Mouse (Mus musculus) spleen, adult 18-20 months (tissue): ENCODE measurements at regions not wholly inside any gene's neighbourhood (a gene's known extent, or its start where the extent isn't known, plus 50 kb on each side); places are given as distances from the start of the nearest gene placed in this dataset.
A peak's percentile ranks its signal among the peaks of the same experiment; 100 is the strongest.

Experiments used
- DNase-seq, 2 experiments: peaks; one replicate each; pipeline ENCODE4 v3.0.0; 2022; ENCODE audit warnings: mixed read lengths in 2 of 2

DNA sequence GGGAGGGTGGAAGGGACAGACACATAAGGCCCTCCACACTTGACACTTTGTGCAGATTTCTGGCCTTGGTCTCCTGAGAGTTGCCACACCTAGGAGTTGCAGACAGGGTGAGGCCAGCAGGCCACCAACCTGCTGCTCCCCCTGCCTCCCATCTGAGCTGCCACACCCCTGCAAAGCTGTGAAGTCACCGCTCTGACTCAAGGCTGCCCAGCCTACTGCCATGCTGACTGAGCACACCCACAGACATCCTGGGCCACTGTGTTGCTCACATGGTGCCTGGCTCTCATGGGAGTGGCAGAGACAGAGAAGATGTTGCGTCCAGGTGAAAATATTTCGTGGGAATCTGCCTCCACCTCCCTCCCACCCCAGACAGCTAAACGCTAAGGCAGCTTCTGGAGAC lies 150.3 kb downstream of the Tfap2c start:
- no peak for DNase-seq

DNA sequence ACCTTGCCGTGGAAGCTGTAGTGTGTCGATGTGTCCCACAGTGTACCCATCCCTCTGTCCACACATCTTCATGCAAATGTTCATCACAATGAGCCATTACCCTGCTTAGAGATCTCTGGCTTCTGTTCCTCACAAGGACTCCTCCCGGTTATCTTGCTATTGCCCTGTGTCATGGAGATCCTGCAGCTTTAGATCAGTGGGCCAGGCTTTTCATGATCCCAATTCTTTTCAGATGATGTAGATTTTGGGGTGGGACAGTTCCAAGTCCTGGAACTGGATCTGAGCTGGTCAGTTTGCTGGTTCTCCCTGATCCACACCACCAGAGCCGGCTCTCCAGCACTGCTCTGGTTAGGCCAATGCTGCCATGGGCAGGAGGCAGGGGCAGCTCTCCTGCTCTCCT lies 161.2 kb downstream of the Tfap2c start:
- no peak for DNase-seq

DNA sequence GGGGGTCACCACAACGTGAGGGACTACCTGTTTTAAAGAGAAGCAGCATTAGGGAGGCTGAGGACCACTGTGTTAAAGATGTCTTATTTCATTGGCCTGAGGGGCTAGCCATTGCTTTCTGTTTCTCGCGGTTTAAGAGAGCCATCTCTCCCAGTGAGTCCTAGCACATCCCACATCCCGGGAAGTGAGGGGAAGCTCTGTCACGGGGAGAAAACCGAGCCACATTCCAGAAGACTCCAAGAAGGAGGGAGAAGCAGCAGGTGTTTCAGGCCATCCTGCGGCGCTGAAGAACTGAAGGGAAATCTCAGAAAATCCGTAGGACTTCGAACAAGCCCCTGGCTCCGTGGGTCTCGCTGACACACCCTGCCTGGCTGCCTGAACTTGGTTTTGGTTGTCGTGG lies 177.3 kb downstream of the Tfap2c start:
- DNase-seq = no peak

DNA sequence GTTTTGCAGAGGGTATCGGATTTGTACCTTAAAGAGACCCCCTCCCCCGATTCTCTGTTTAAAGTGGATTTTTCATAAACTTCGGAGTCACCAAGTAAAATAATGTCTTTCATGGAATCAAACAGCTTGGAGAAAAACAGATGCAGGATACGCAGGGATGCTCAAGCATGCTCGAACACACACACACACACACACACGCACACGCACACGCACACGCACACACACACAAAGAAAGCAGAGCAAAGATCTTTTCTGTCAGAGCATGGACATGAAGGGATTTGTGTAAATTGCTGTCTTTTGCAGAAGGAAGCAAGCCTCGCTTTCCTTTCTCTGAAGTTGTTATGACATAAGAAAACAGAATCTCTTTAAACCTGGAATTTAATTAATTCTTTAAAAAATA lies 178.2 kb downstream of the Tfap2c start:
- DNase-seq = no peak

DNA sequence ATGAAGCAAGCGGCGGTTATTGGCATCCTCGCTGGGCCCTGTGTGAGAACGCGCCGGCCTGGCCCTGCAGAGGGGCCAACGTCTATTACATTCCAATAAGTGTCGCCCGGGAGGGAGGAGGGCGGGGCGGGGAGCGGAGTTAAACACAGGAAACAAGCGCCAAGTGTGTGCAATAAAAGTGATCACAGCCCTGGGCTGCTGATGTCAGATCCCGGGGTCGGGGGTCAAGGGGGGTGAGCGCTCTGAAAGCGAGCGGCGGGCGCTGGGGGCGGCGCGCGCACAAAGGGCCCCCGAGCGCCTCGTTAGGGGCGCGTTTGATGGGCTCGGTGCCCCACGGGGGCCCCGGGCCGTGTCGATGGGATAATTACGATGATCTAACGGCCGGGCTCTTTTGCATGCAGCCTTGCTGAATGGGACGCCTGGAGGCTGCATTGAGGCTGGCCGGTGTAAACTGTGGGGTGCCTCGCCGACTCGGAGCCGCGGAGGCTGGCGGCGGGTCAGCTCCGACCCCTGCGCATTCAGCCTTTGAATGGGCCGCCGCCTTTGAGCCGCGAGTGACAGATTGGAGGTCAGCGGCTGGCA lies 178.9 kb downstream of the Tfap2c start:
- DNase-seq = no peak

DNA sequence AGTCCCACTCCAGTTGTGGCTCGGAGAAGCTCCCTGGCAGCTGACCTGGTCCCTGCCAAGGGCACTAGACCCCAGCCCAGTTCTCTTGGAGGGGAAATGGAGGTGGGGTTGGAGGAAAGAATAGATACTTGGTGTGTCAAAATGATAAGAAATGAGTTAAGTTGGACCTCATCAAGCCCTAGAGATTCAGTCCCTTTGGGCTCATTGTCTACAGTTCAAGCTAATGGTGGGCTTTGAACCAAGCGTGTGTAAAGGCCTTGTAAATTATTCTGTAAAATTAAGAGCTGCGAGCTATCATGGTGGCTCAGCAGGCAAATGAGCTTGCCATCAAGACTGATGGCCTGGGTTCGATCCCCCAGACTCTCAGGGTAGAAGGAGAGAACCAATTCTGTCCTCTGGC lies 179.8 kb downstream of the Tfap2c start:
- DNase-seq = no peak

DNA sequence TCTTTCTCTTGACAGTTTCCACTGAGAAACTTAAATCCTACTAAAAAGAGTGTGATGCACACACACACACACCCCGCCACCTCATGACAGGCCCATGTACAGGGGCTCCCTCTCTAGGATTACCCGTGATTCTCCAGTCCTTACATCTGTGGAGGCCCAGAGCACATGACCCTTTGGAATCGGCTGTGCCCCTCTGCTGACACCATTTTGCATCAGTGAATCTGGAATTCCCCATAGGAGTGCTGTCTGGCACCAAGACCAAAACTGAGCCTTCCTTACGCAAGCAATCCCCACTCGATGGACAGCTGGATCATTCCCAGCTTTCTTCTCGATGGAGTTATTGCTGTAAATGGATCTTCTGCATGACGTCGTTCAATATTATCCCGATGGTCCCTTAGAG lies 180.3 kb downstream of the Tfap2c start:
- DNase-seq = no peak

DNA sequence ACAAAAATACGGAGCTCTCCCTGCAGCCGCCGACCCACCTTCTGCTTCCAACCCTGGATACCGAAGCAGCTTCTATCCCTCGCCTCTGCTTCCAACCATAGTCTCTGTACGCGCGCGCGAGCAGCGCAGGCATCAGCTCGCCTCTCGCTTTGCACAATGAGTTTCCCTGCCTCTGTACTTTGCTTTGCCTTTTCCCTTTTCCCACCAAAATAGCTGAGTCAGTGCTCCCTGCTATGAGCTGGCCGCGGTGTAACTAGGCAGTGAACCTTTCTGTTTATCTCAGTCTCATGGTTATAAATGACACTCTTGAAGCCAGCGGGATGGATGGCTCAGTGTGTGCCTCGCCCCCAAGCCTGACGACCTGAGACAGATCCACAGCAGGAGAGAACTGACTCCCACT lies 182.0 kb downstream of the Tfap2c start:
- no peak for DNase-seq

DNA sequence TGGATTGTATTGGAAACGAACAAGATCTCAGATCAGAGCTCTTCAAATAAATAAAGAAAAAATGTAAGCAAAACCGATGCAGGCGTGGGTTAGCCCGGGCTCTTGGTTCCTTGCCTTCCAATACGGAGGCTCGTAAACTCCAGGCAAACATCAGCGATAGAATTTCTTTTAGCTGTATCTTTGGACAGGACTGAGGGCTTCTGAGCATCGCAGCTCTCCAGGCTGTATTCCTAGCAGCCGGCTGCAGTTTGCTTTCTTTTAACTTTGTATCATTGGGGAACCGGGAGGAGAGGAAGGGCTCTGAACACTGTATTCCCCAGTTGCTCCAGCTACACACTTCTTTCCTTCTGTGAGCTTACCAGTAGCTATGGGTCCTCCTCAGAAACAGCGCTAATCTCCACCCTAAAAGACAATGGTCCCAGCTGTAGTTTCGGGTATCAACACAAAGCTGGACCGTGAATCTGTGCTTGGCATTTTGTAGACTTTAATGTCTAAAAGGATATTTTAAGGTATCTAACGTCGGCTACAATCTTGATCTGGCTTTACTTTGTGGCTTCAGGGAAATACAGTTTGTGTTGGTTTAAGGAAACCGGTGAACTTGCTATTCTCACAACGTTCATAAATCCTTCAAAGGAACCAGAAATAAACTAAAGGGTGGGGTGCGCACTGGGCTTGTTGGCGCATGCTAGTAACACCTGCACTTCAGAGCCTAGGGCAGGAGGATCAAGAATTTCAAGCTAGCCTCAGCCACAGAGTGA lies 183.2 kb downstream of the Tfap2c start:
- no peak for DNase-seq

DNA sequence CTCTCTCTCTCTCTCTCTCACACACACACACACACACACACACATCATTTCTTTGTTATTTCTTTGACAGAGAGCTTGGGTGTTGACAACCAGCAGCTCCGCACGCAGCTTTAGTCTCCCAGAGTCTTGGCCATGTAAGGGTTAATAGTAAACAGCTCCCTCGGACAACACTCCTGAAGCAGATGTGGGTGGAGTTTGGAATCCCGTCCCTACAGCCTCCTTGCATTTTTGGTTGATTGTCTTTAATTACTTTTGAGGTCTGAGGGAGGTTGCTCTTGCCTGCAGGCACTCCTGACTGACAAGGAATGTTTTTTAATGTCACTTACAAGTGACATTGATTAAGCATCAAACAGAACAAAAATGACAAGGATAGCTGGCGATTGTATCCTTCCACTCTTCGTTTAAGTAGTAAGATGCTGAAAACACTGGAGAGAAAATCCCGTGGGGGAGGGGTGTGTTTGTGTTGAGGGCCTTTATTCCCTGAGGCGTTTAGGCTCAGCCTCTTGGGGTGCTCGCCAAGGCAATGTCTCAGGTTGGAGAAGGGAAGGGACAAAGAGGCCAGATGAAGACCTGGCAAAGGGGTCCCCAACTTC lies 184.1 kb downstream of the Tfap2c start:
- DNase-seq = no peak

DNA sequence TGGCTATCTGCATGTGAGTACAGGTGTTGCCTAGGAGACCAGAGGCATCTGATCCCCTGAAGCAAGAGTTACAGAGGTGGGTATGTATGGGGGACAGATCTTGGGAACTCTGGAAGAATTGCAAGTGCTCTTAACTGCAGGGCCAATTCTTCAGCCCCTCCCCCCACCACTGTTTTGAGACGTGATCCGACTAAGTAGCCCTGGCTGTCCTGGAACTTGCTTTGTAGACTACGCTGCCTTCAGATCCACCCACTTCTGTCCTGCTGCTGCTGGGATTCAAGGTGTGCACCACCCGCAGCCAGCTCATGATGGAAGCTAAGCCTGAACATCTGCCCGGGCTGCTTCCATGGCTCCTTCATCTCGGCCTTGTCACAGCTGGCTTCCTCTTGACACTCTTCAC lies 186.2 kb downstream of the Tfap2c start:
- no peak for DNase-seq

DNA sequence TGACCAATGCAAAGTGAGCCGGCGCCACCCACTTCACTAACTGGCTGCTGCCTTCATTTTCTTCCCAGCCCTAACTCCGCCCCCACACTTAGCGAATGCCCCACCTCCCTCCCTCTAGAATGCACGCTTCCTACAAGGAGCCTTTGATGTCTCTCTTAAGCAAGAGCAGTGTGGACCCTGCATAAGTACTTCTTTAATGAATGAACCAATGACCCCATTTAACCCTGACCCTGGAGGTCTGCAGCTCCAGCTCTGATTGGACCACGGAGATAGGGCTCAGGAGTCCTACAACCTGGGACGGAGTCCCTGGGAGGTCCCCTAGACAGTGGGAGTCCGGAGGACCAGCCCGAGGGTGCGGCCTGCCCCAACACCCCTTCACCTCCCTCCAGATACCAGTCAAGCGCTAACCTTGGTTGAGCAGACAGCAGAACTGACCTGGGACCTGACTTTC lies 189.7 kb downstream of the Tfap2c start:
- no peak for DNase-seq

DNA sequence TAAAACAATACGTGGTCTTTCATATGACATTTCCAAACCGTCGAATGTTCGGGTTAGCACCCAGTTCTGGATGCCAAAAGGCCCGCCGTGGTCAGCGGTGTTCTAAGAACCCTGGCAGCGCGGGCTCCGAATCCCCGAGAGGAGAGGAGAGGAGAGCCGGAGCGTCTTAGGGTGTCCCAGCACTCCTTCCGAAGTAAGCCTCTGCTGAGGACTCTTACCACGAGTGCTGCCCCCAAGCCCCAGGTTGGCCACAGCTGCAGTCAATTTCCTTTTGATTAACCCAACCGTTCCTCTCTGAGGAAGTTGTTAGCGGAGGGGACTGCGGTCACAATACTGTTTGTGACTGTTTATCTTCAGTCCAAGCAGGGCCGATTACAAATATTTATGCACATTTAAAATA lies 190.1 kb downstream of the Tfap2c start:
- DNase-seq = no peak

DNA sequence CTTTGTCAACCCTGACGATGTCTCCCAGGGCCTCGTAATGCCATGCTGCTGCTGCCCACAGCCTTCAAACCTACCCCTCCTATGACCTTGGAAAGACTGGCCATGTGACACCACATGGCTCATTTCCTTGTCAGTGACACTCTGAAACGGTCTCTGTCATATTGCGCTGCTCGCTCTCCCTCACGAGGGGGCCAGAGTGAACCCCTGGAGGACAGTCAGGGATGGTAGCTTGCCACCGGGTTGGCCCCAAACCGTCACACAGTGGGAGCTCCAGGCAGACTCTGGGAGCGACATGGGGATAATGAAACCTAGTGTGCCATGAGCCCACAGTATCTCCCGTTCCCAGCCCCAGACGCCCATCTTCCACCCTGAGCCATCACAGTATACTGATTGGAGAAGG lies 188.8 kb downstream of the Bmp7 start:
- DNase-seq = no peak

DNA sequence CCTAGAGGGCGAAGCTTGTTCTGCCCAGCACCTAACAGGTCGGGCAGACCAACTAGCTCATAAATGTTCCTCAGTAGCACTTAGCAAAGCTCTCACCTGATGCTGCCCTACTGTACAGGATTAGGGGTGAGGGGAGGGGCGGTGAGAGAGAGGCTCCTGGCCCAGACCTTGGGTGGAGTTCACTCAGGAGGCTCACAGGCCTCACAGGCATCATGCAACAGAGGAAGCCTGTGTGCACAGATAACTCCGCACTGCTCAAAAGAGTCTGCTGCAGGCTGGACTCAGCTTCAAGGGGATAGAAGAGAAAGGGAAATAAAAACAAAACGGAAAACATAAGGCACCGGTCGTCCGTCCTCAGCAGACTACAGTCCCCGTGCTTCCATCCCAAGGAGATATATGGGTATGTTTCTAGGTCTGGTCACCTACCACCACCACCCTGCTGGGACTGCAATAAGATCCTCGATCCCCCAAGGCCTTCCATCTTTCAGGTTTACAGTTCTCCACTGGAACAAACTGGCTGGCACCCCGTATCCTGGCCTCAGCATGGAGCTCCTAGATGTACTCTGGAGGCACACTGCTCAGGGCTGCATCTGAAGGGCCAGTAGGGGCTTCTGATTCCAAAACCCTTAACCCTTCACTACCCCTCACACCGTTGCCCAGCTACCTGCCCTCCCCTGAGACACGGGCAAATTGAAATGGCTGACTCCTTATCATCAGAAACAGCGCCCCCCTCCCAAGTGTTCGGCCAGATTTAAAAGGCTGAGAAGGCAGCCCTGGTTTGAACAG lies 184.2 kb downstream of the Bmp7 start:
- DNase-seq = no peak

DNA sequence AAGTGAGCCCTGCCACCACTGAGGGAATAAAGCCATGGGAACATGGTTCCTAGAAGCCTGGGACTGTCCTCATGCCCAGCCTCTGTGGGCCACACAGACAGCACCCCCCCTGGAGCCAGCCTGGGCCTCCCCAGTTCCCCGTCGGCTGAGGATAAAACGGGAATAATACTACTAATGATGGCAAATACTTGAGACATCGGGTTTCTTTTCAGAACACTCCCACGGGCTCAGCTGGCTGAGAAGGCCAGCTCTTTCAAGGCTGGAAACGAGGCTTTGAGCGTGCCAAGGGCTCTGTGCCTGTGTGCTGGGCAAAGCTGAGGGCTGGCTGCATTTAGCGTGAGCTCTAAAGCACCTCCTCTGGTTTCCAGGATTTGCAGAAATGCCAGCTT lies 183.7 kb downstream of the Bmp7 start:
- no peak for DNase-seq

DNA sequence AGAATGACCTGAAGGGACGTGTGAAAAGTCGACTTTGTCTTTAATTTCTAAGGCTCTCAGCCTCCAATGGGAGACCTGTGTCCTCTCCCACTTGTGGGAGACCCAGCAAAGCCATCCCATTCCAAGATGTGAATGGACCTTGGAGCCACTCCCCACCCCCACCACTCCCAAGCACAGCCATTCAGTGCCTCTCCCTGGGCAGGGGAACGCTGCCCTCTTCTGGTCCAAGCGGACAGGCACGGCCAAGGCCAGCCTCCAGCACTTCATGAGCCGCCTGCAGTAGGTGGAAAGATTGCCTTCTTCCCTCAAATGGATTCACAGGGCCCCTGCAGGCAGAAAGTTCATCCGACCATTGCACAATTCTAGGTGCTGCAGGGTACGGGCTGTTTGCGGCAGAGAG lies 181.6 kb downstream of the Bmp7 start:
- DNase-seq = no peak

DNA sequence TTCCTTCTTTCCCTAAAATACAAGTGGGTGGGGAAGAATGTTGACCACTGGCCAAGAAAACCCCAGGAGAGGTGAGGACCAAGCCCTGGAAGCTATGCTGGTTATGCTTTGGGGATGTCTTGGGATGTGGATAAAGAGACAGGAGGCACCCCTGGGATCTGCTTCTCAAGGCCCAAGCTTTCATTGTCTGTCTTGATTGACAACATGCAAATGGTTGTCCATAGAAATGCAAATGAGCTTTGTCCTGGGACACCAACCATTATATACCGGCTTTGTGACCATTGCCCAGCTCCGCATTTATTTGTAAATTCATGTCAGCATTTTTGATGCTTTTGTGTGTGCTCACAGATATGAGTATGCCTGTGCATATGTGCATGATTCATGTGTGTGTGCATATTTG lies 174.9 kb downstream of the Bmp7 start:
- DNase-seq = no peak

DNA sequence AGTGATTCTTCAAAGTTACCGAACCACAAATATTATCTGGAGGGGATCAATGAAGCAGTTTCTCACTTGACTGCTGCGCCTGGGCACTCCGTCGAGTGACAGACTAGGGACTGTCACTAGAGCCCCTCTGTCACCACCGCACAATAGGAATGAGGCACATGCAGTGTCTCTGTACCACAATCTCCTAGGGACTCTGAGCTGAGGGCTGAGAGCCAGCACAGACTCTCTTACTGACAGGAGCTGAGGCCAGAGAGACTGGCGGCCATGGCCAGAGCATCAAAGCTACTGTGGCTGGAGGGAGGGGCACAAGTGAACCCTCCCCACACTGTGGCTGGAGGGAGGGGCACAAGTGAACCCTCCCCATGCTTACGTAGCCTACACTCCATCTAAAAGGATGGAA lies 173.7 kb downstream of the Bmp7 start:
- no peak for DNase-seq

DNA sequence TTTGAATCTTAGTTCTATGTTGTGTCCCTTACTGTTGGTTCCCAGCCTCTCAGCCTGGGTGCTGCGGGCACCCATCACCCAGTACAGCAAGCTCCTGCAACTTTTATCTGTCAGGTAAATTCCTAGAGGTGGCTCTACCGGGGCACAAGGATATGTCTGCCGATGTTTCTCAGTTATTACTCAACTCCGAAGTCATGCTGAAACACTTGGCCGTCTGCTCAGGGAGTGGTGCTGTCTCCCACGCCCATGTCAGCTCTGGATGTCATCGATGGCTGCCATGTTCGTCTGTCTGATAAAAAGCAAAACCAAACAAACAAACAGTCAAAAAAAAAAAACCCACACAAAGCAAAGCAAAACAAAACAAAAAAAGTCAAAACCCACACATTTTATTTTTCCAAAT lies 171.4 kb downstream of the Bmp7 start:
- no peak for DNase-seq

DNA sequence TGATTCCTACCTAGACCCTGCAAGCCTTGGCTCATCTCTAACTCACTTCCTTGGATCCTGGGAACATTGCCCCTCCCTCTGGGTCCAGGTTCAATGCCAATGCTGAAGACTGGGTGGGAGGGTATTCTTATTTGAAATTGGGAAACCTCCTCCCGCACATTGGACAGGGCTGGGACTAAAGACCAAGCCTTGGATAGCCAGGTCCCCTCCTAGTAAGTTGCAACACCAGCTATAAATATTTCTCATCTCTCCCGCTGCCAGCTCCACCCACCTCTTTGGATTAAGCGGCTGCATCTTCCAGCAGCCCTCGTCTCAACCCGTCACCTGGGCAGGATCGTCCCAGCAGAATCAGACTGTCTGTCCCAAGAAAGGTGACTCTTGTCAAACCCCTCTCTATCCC lies 170.1 kb downstream of the Bmp7 start:
- DNase-seq = no peak

DNA sequence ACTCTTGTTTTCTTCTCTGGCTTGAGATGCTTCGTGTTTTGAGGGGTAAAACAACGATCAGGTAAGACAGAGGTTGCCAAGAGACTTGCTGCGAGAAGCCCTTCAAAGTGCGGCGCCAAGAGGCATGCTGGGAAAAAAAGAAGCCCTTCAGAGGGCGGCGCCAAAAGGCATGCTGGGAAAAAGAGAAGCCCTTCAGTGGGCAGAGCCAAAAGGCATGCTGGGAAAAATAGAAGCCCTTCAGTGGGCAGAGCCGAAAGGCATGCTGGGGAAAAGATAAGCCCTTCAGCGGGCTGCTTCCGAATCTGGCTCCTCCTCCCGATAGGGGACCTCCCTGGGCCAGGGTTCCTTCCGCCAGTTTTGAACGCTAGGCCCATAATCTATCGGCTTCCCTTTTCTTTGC lies 169.5 kb downstream of the Bmp7 start:
- no peak for DNase-seq

DNA sequence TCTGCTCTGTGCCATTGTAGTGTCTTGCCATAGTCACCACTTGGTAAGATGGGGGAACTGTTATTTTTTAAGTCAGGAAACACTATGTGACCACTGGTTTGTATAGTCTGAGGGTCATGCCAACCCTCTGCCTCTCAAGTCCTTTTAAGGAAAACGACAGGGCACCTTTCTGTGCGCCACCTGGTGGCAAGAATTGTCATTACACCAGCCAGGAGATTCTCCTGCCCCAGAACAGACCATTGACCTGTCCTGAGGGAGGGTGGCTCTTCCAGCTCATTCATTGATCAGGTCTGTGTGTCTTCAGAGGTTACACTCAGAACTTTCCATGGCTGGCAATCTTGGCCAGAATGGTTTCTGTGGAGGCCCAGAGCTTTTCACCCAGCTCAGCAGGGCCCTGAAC lies 166.9 kb downstream of the Bmp7 start:
- DNase-seq = peak in 1 of 2 experiments; percentile 51

DNA sequence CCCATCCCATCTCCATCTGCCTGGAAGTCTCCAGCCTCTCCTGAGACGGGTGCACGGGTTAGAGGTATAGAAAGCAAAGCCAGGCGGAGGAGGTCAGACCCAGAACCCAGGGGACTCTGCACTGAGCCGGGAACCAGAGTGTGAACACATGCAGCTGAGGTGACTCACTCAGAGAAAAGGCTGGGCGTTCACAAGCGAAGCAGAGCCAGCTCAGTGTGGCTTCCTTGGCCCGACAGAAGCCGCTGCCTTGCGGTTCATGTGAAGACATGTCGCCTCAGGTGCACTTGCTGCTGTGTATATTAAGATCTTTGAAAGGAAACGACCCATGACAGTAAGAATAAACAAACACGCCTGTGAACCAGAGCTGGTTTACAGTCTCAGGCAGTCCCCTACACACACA lies 163.6 kb downstream of the Bmp7 start:
- DNase-seq = no peak
